ENCODE assay signal across 18 mouse cellular contexts in the genomic region with DNA sequence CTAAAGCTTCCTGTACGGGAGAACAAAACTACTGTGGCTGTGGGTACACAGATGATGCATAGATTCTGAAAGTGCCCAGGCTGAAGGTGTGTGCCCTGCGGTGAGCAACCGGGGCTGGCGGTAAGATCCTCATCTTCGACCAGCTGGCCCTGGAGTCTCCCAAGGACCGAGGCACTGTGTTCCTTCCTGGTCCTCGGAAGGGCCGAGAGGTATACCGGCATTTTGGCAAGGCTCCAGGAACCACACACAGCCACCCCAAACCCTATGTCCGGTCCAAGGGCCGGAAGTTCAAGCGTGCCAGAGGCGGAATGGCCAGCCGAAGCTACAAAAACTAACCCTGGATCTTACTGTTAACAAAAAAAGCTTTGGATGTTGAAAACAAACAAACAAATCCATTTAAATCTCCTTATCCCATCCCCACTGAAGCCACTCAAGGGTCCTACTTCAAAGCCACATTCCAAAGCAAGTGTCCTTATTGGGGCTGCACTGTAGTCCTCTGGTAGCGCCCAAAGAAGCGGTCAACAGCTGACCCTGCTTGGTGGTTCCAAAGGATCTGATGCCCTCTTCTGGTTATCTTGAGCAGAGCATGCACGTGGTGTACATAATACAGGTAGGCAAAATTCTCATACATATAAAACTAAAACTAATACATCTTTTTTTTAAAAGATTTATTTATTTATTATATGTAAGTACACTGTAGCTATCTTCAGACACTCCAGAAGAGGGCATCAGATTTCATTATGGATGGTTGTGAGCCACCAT. TPM values are rescaled to one million over a fixed set of nuclear protein-coding genes. Genes with fewer than 3 reads are reported as not detected.
DNase-seq lines count a peak whose midpoint lies in the region; ATAC-seq and TF ChIP-seq lines count a peak whose summit lies in the region.
"Had no signal": no experiment of that assay in that cellular context is flagged by ENCODE, and none has a peak within 500 bp of the region (broad histone marks: within the 10 kb centered on the region; RNA-seq: fewer than 3 reads in every experiment).

No protein-coding gene starts in this region.

- no peak overlapping the region for H3K9ac ChIP-seq in kidney, embryonic 14.5 days (ENCODE audit: low read depth, low read length)
- H3K9ac ChIP-seq: forebrain, embryonic 13.5 days; heart, embryonic 12.5 days; hindbrain, embryonic 15.5 days; neural tube, embryonic 13.5 days had no signal

- no peak for ATAC-seq in kidney, embryonic 14.5 days (ENCODE audit: low FRiP score, low TSS enrichment)
- ATAC-seq in Patski, result no peak
- ATAC-seq: forebrain, embryonic 13.5 days had no signal

- peak; percentile 37 for TF ChIP-seq CTCF in Patski (IDR thresholded peaks at IDR 0.05)

- no peaks in the 10 kb centered on the region for H3K36me3 ChIP-seq in kidney, embryonic 14.5 days (ENCODE audit: control insufficient read depth, insufficient read depth, low read length)
- H3K36me3 ChIP-seq: embryonic facial prominence, embryonic 10.5 days; heart, embryonic 12.5 days; hindbrain, embryonic 15.5 days; midbrain, embryonic 10.5 days; neural tube, embryonic 13.5 days had no signal

- H3K27ac ChIP-seq in kidney, embryonic 14.5 days (ENCODE audit: low read depth, low read length), result no peak overlapping the region
- H3K27ac ChIP-seq: embryonic facial prominence, embryonic 10.5 days; forebrain, embryonic 13.5 days; hindbrain, embryonic 15.5 days; midbrain, embryonic 10.5 days; neural tube, embryonic 13.5 days had no signal

- POLR2A ChIA-PET in Patski (lab: Charles Lee), result no interaction called here

- H3K27me3 ChIP-seq in kidney, embryonic 14.5 days (ENCODE audit: control insufficient read depth, insufficient read depth, low read length), result no peaks in the 10 kb centered on the region
- no peaks in the 10 kb centered on the region for H3K27me3 ChIP-seq in Patski
- H3K27me3 ChIP-seq: forebrain, embryonic 13.5 days; heart, embryonic 12.5 days; hindbrain, embryonic 15.5 days; neural tube, embryonic 13.5 days had no signal

- in situ Hi-C loops in Patski (cut with MboI; ENCODE audit: low pct_unique_long_range_greater_than_20kb), result no loop called here

- H3K4me2 ChIP-seq in kidney, embryonic 14.5 days (replicated peaks; ENCODE audit: low read depth, low read length), result no peak overlapping the region
- H3K4me2 ChIP-seq: forebrain, embryonic 13.5 days; heart, embryonic 12.5 days; hindbrain, embryonic 15.5 days; neural tube, embryonic 13.5 days had no signal

- CTCF ChIA-PET in Patski (lab: Charles Lee), result interaction anchor here (1.7 kb wide), 1 partner anchor 25 kb away, joined by 3 read pairs; no protein-coding TSS in a partner anchor

- 0 out of 2 replicates have a peak, but pooled peaks cover 3% of the 10 kb centered on the region for H3K9me3 ChIP-seq in kidney, embryonic 14.5 days (ENCODE audit: control insufficient read depth, low read length)
- H3K9me3 ChIP-seq: embryonic facial prominence, embryonic 10.5 days; forebrain, embryonic 13.5 days; heart, embryonic 12.5 days; hindbrain, embryonic 15.5 days; midbrain, embryonic 10.5 days; neural tube, embryonic 13.5 days had no signal

- WGBS in kidney, embryonic 14.5 days, result 96% methylated on average over 17 of the region's 17 CpGs

- peak; percentile 16 for DNase-seq in kidney, postnatal 10 days
- DNase-seq in testis, postnatal 10 days (ENCODE audit: low spot score), result peak; percentile 56
- DNase-seq in testis, postnatal 14 days (ENCODE audit: low spot score), result no peak
- no peak for DNase-seq in Patski (ENCODE audit: low read depth, low spot score)
- no peak for DNase-seq in right cerebral cortex, adult 2 months (ENCODE audit: low spot score in 2 of 2)
- DNase-seq in layer of hippocampus, adult 9-11 months, result no peak
- DNase-seq: adrenal gland, postnatal 36 days; kidney, adult 18-20 months; lung, adult 18-20 months; lung, postnatal 4 days; right cerebral cortex, postnatal 25 days had no signal

- H3K4me3 ChIP-seq in kidney, embryonic 14.5 days (ENCODE audit: low read length), result no peak overlapping the region
- H3K4me3 ChIP-seq: embryonic facial prominence, embryonic 10.5 days; forebrain, embryonic 13.5 days; heart, embryonic 12.5 days; hindbrain, embryonic 15.5 days; midbrain, embryonic 10.5 days; neural tube, embryonic 13.5 days had no signal

- H3K4me1 ChIP-seq in kidney, embryonic 14.5 days (ENCODE audit: control insufficient read depth, insufficient read depth, low read length), result 0 out of 2 replicates have a peak, but pooled peaks cover 3% of the 10 kb centered on the region
- H3K4me1 ChIP-seq: forebrain, embryonic 13.5 days; heart, embryonic 12.5 days had no signal

RNA-seq across cellular contexts. Expression of gene Mapk3, which starts 9.6 kb away (rescaled TPM):
- 55.0 and 79.2 TPM in 2 replicates for polyA plus RNA-seq in kidney, embryonic 14.5 days (2014; fragmentation: Nextera tagmentation; extraction: Ambion mirVana)
- 122 TPM for polyA plus RNA-seq in Patski (2021)

RNA-seq across cellular contexts. Expression of gene Gdpd3, which starts 16.4 kb away (rescaled TPM):
- polyA plus RNA-seq in kidney, embryonic 14.5 days (2014; fragmentation: Nextera tagmentation; extraction: Ambion mirVana), result 2.0 and 2.6 TPM in 2 replicates
- polyA plus RNA-seq in Patski (2021), result 3.0 TPM

RNA-seq across cellular contexts. Expression of gene Ypel3, which starts 27.0 kb away (rescaled TPM):
- 87.5 and 94.5 TPM in 2 replicates for polyA plus RNA-seq in kidney, embryonic 14.5 days (2014; fragmentation: Nextera tagmentation; extraction: Ambion mirVana)
- polyA plus RNA-seq in Patski (2021), result 109 TPM

RNA-seq across cellular contexts. Expression of gene Tbx6, which starts 31.5 kb away (rescaled TPM):
- polyA plus RNA-seq in kidney, embryonic 14.5 days (2014; fragmentation: Nextera tagmentation; extraction: Ambion mirVana), result 0.24 and 0.36 TPM in 2 replicates
- polyA plus RNA-seq in Patski (2021), result 0.49 TPM

RNA-seq across cellular contexts. Expression of gene Coro1a, which starts 42.2 kb away (rescaled TPM):
- 18.3 and 19.6 TPM in 2 replicates for polyA plus RNA-seq in kidney, embryonic 14.5 days (2014; fragmentation: Nextera tagmentation; extraction: Ambion mirVana)
- polyA plus RNA-seq in Patski (2021), result 1.3 TPM

Comparison
In these comparisons a context has a peak if more than half of its experiments do, and no peak if none do; other contexts are left out.
1. DNase-seq: peak in kidney, postnatal 10 days (single experiment) and testis, postnatal 10 days (single experiment); none in testis, postnatal 14 days (single experiment), Patski (single experiment), right cerebral cortex, adult 2 months (0 of 2) and layer of hippocampus, adult 9-11 months (single experiment).